Mouse (Mus musculus) G1E (cell line): Measurements from ENCODE around the gene Rps2. TPM values are rescaled to one million over a fixed set of nuclear protein-coding genes. Genes with fewer than 3 reads are reported as not detected.
"Not testable (repeated sequence)": the region's sequence is repeated elsewhere in the genome, so short reads cannot be mapped to it uniquely, and the experiment has no call there.

Source experiments
- ATAC-seq: 2 replicates; pipeline ENCODE4 v1.8.0; 2016; ENCODE audit warnings: mild to moderate bottlenecking; ENCODE audit not compliant: insufficient number of reproducible peaks, poor library complexity, low FRiP score, severe bottlenecking; ENCODE audit errors: extremely low read depth
- DNase-seq: peaks from one replicate; pipeline ENCODE4 v3.0.0; 2012; ENCODE audit warnings: low spot score
- H3K27me3 ChIP-seq: 2 replicates; pipeline ENCODE4 v1.6.1; 2012; ENCODE audit warnings: mild to moderate bottlenecking, low read length, inconsistent platforms; ENCODE audit not compliant: insufficient read depth
- H3K36me3 ChIP-seq: replicated peaks from 2 replicates; pipeline ENCODE3; 2012; ENCODE audit warnings: mild to moderate bottlenecking, inconsistent platforms
- H3K4me1 ChIP-seq: 2 replicates; pipeline ENCODE4 v1.6.1; 2012; ENCODE audit warnings: low read depth, low read length, inconsistent platforms, mixed read lengths; ENCODE audit not compliant: insufficient read depth
- H3K4me3 ChIP-seq: 2 replicates; pipeline ENCODE4 v1.5.1; 2012; ENCODE audit warnings: low read depth, mild to moderate bottlenecking, inconsistent platforms, low read length, moderate library complexity, mixed read lengths
- H3K9me3 ChIP-seq: replicated peaks from 2 replicates; pipeline ENCODE4 v1.6.1; 2012; ENCODE audit warnings: inconsistent platforms
- CTCF ChIP-seq: IDR thresholded peaks from 2 replicates; pipeline ENCODE4 v1.5.1; 2012; ENCODE audit warnings: low read depth, low read length, inconsistent platforms, mixed read lengths
- GATA1 ChIP-seq: IDR thresholded peaks from 2 replicates; pipeline ENCODE4 v1.6.1; 2012; ENCODE audit warnings: borderline replicate concordance, low read length, inconsistent platforms, mixed read lengths
- GATA2 ChIP-seq: IDR thresholded peaks from 2 replicates; pipeline ENCODE4 v1.6.1; 2012; ENCODE audit warnings: low read depth, low read length, inconsistent platforms, borderline replicate concordance
- POLR2AphosphoS5 ChIP-seq: IDR thresholded peaks from 2 replicates; pipeline ENCODE4 v1.6.1; 2012; ENCODE audit warnings: low read depth, low read length, inconsistent platforms; ENCODE audit not compliant: insufficient replicate concordance
- TAL1 ChIP-seq: conservative IDR thresholded peaks from 2 replicates; pipeline ENCODE4 v1.6.1; 2012; ENCODE audit warnings: low read depth, low read length, inconsistent platforms, mixed read lengths
- polyA plus RNA-seq: library from polyadenylated mRNA; stranded (reverse); fragments of >175 nt; gene quantifications from 2 replicates; pipeline ENCODE4 v1.2.3, GENCODE M21; 2012
- total RNA-seq, 2 experiments: library from RNA; stranded (forward) in 1 of 2; stranded (reverse) in 1 of 2; fragments of 200-1000 nt in 1 of 2; fragments of >200 nt in 1 of 2; fragmentation: Nextera tagmentation in 1 of 2; gene quantifications; 2 replicates each; pipeline ENCODE4 v1.2.3; 2014 to 2017

The Rps2 gene
- total RNA-seq (2014; fragmentation: Nextera tagmentation), result 3,970 and 4,105 TPM in 2 replicates
- total RNA-seq (2017), result 950 and 975 TPM in 2 replicates
- polyA plus RNA-seq, result 2,688 and 3,723 TPM in 2 replicates

GRCm38 (mm10) chr17:24717943-24718342 lies at the start of gene Rps2, which contains the start of gene Rnf151:
Gene Rps2, plus strand, starts transcription at chr17:24718116.
Gene Rnf151, minus strand, starts transcription at chr17:24718063.
- TF ChIP-seq POLR2AphosphoS5, result no peak
- no peak for TF ChIP-seq GATA1
- no peak for TF ChIP-seq TAL1
- TF ChIP-seq CTCF, result no peak
- no peak for TF ChIP-seq GATA2
- H3K4me1 ChIP-seq, result peaks cover 28% of the 10 kb centered on the region
- peaks cover 61% of the 10 kb centered on the region for H3K36me3 ChIP-seq
- ATAC-seq, result no peak
- no peak for DNase-seq
- H3K4me3 ChIP-seq, result peak within 1 kb of the TSS; percentile 81
- no peaks in the 10 kb centered on the region for H3K9me3 ChIP-seq
- H3K27me3 ChIP-seq, result no peaks in the 10 kb centered on the region; the same call in 1 of the 2 replicates

- not testable (repeated sequence) for DNase-seq, H3K27me3 ChIP-seq, H3K9me3 ChIP-seq, ATAC-seq
- Histone ChIP-seq H3K36me3 (peaks cover 29% of the 10 kb centered on the region), H3K4me1 (peaks cover 55% of the 10 kb centered on the region), H3K4me3 (peak overlapping the region; percentile 100)
These were observed 48.7 kb upstream of the Rps2 start for GRCm38 (mm10) chr17:24669214-24669544.

GRCm38 (mm10) chr17:24669545-24670245 lies 48.2 kb upstream of the Rps2 start, which contains the start of gene Zfp598:
Gene Zfp598, plus strand, starts transcription at chr17:24669687.
- H3K4me1 ChIP-seq, result peaks cover 60% of the 10 kb centered on the region
- H3K9me3 ChIP-seq, result no peaks in the 10 kb centered on the region
- peak; percentile 84 for ATAC-seq
- peaks cover 34% of the 10 kb centered on the region for H3K36me3 ChIP-seq
- DNase-seq, result peak; percentile 96
- TF ChIP-seq GATA2 (no peak), TAL1 (no peak), POLR2AphosphoS5 (no peak), GATA1 (no peak), CTCF (no peak)
- H3K4me3 ChIP-seq, result peak within 1 kb of the TSS; percentile 100
- no peaks in the 10 kb centered on the region for H3K27me3 ChIP-seq

- H3K4me1 ChIP-seq, result peaks cover 61% of the 10 kb centered on the region
- H3K9me3 ChIP-seq, result no peaks in the 10 kb centered on the region
- DNase-seq (no peak), ATAC-seq (no peak)
- no peak for TF ChIP-seq POLR2AphosphoS5
- no peak for TF ChIP-seq GATA2
- no peak for TF ChIP-seq GATA1
- no peak for TF ChIP-seq TAL1
- no peak for TF ChIP-seq CTCF
- H3K36me3 ChIP-seq, result peaks cover 37% of the 10 kb centered on the region
- no peaks in the 10 kb centered on the region for H3K27me3 ChIP-seq
- H3K4me3 ChIP-seq, result peak overlapping the region; percentile 100
These were observed 47.6 kb upstream of the Rps2 start for GRCm38 (mm10) chr17:24670246-24670844.

- H3K4me3 ChIP-seq, result peak overlapping the region; percentile 56; the same call in 1 of the 2 replicates
- no peak for ATAC-seq
- no peaks in the 10 kb centered on the region for H3K27me3 ChIP-seq
- no peak for TF ChIP-seq TAL1
- no peak for TF ChIP-seq CTCF
- no peak for TF ChIP-seq GATA1
- TF ChIP-seq POLR2AphosphoS5, result no peak
- no peak for TF ChIP-seq GATA2
- peaks cover 47% of the 10 kb centered on the region for H3K36me3 ChIP-seq
- no peak for DNase-seq
- peaks cover 70% of the 10 kb centered on the region for H3K4me1 ChIP-seq
- H3K9me3 ChIP-seq, result no peaks in the 10 kb centered on the region
These were observed 46.6 kb upstream of the Rps2 start for GRCm38 (mm10) chr17:24671346-24671745.

- Histone ChIP-seq H3K4me1 (peaks cover 75% of the 10 kb centered on the region), H3K27me3 (no peaks in the 10 kb centered on the region), H3K9me3 (no peaks in the 10 kb centered on the region), H3K4me3 (peak overlapping the region; percentile 11; the same call in 1 of the 2 replicates), H3K36me3 (peaks cover 55% of the 10 kb centered on the region)
- DNase-seq (no peak), ATAC-seq (no peak)
- TF ChIP-seq TAL1 (no peak), CTCF (no peak), POLR2AphosphoS5 (no peak), GATA1 (no peak), GATA2 (no peak)
These were observed 45.8 kb upstream of the Rps2 start for GRCm38 (mm10) chr17:24672141-24672540.
